Mouse (Mus musculus) retina, embryonic 14.5 days (tissue): ENCODE measurements around the gene Mdga1.

Source experiments
- DNase-seq: peaks from one replicate; pipeline ENCODE4 v3.0.0-alpha.2; 2015; ENCODE audit warnings: low spot score

Mdga1 gene

GRCm38 (mm10) chr17:29981568-29981967 is 11.7 kb upstream of the Mdga1 start:
- no peak for DNase-seq

GRCm38 (mm10) chr17:29979841-29980240 is 10.0 kb upstream of the Mdga1 start:
- DNase-seq, result no peak

GRCm38 (mm10) chr17:29979020-29979419 is 9.1 kb upstream of the Mdga1 start:
- no peak for DNase-seq

- DNase-seq, result peak; percentile 94
Observed at GRCm38 (mm10) chr17:29975731-29976130, 5.8 kb upstream of the Mdga1 start.

- DNase-seq, result no peak
Observed at GRCm38 (mm10) chr17:29973226-29973625, 3.3 kb upstream of the Mdga1 start.

- no peak for DNase-seq
Observed at GRCm38 (mm10) chr17:29971761-29972432, 2.0 kb upstream of the Mdga1 start.

DNA sequence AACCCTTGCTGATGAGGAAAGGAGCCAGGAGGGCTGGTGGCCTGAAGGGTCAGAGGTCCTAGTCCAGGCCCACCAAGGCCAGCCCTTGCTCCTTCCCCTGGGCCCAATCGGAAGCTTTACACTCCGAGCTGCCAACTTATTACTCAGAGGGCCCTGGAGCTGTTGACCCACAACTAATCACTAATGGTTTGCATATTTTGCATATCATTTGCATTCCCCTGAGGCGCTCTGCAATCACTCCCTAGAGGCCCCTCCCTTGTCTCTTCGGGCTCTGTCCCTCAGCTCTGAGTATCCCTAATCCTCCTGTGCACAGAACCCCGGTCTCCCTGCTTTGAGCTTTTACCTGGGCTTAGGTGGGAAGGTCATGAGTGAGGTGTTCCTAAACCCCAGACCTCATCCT is 4.4 kb downstream of the Mdga1 start:
- DNase-seq, result peak; percentile 37

GRCm38 (mm10) chr17:29963730-29964259 is 6.1 kb downstream of the Mdga1 start:
- DNase-seq, result peak; percentile 58

- DNase-seq, result peak; percentile 33
Observed at GRCm38 (mm10) chr17:29955880-29956279, 14.0 kb downstream of the Mdga1 start.

DNA sequence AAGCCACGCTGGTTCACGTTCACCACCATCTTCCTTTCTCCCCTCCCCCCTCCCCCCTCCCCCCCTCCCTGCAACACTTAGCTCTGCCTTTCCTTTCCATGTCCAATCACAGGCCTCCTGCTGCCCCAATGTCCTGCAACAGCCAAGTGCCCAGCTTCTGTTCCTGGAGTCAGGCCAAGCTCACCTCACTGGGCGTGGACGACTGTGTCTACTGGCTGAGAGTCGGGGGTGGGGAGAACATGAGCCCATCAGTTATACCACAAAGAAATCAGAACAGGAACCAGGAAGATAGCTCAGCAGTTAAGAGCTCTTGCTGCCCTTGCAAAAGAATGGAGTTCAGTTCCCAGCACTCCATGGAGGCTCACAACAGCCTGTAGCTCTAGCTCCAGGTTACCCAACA is 15.6 kb downstream of the Mdga1 start:
- DNase-seq, result no peak

GRCm38 (mm10) chr17:29951100-29951499 is 18.8 kb downstream of the Mdga1 start:
- DNase-seq, result no peak

- DNase-seq, result no peak
Observed at GRCm38 (mm10) chr17:29950574-29950973, 19.3 kb downstream of the Mdga1 start.

GRCm38 (mm10) chr17:29947271-29947714 is 22.6 kb downstream of the Mdga1 start:
- DNase-seq, result peak; percentile 43

DNA sequence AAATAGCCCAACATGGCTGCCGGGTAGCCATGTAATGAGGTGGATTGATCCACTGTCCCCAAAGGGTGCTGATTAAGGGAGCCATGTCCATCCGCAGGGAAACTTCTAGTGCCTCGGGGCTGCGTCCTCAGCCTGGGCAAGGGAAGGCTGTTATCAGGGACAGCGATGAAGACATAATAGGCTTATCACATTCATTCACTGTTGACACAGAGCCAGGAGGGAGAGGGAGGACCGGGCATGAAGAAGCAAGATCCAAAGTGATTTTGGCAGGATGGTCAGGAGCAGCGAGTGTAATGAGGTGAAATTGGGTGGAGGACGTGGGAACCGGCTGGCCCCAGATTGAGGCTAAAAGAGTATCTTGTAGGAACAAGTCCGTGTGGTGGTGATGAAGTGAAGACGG is 25.5 kb downstream of the Mdga1 start:
- no peak for DNase-seq

GRCm38 (mm10) chr17:29939011-29939410 is 30.9 kb downstream of the Mdga1 start:
- DNase-seq, result no peak

DNA sequence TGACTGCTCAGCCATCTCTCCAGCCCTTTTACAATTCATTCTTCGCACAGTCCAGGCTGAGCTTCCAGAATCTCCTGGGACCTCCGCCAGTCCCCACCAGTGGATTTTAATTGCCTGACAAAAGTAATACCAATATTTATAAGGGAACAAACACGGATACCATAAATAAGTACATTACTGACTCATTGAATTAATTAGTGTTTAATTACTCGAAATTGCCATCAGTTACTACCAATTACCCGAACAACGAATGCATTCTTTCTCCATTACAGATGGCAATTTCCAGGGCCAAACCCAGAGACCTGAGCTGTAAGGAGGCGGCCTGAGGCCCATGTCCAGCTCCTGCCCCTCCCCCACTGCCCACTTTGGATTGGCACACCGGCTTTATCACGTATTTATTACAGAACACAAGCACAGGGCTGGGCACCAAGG is 32.5 kb downstream of the Mdga1 start:
- DNase-seq, result no peak

- no peak for DNase-seq
Observed at GRCm38 (mm10) chr17:29934133-29934851, 35.6 kb downstream of the Mdga1 start.

DNA sequence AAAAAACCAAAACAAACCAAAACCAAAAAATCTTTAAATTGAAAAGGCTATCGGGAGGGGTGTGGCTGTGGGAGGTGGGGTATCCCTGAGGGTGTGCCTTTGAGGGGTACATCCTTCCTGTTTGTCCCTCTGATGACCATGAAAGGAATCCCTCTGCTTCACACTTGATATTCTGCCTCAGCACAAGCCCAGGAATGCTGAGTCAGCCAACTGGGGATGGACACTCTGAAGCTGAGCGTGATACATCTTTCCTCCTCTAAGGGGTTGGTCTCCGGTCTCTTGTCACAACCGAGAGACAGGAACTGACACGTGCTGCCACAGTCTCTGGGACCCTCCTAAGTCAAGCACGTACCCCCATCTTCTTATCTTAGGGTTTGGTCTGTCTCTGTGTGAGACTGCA is 37.1 kb downstream of the Mdga1 start:
- DNase-seq, result peak; percentile 16

- DNase-seq, result no peak
Observed at GRCm38 (mm10) chr17:29931224-29931945, 38.5 kb downstream of the Mdga1 start.

DNA sequence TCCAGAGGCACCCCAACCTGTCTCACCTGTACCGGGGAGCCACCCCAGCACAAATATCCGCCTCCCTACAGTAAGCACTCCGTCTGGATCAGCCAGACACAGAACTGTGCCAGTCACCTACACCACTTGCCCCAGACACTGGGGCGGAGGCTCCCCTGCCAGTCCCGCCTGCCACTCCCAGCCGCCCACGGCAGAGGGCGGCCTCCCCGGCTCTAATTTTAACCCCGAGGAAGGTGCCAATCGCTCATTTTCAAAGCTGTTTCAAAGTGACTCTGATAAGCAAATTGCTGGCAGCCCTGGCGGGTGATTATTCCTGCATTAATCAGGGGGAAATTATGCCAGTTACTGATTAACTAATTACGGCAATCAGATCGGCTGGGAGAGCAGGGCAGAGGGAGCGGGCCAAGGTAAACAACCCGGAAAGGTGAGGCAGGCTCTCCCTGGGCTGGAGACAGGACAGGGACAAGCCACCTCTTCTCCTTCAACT is 41.1 kb downstream of the Mdga1 start:
- no peak for DNase-seq

DNA sequence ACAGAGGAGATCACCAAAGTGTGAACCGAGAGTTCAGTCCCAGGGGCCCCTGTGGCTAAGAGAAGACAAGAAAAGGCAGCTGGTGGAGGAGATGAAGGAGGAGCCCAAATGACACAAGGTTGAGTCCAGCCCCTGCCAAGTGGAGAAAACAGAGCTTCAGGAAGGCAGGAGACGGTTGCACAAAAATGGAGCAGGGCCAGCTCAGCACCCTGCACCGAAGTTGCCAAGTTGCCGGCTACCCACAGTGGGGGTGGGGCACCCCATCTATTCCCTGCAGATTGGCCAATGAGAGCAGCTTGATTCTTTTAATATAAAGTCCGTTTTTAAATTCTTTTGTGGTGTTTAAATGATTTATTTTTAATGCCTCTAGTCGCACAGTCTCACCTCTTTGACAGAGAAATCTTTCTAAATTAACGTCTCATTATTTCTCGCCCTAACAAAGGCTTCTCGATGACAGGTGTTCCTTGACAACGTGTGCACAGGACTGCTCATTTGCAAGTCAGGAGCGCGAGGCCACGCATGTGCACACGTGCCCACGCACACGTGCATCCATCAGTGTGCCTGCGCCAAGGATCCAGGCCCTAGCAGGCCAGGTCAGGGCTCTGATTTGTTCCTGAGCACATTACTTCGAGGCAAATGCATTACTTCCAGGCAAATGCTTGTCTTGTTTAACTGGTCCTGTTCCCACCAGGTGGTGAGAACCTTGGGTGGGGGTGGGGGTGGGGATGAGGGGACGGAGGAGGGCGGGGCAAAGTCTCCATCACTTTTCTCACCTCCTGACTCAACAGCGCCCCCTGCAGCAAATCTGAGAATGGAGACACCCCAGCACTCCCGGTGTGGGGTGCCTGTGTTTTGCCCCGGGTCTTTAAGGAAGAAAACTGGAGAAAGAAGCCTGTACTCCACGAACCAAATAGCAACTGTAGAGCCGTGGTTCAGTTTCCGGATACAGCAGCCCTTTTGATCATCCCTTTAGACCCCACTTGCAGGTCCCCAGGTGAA is 44.0 kb downstream of the Mdga1 start:
- DNase-seq, result no peak
